Mouse (Mus musculus) embryonic facial prominence, embryonic 15.5 days (tissue): ENCODE measurements around the gene Gm11114. TPM values are rescaled to one million over a fixed set of nuclear protein-coding genes. Genes with fewer than 3 reads are reported as not detected.

ENCODE experiments used
- polyA plus RNA-seq: library from polyadenylated mRNA; unstranded; fragments of >200 nt; fragmentation: Nextera tagmentation; extraction: Ambion mirVana; gene quantifications from 2 replicates; pipeline ENCODE4 v1.2.1, GENCODE M21; 2015

Gm11114 gene
- polyA plus RNA-seq, 1 experiment from 2014 or later: not detected

Other genes starting within 250 kb of the Gm11114 start
- gene Tent5a, start 14.6 kb downstream of the Gm11114 start, polyA plus RNA-seq: 25.3 and 26.0 TPM in 2 replicates